Mouse (Mus musculus) brown adipose tissue, adult 24 weeks (tissue): ENCODE measurements around the gene Syt6. TPM values are rescaled to one million over a fixed set of nuclear protein-coding genes. Genes with fewer than 3 reads are reported as not detected.

Source experiments
- H3K27ac ChIP-seq: fragments of 200-500 bp; replicated peaks from 2 replicates; pipeline ENCODE4 v1.5.1; 2012; ENCODE audit warnings: low read depth, mild to moderate bottlenecking, low read length
- H3K4me1 ChIP-seq: fragments of 200-500 bp; 2 replicates; pipeline ENCODE4 v1.6.1; 2012; ENCODE audit warnings: low read length, mixed read lengths; ENCODE audit not compliant: control insufficient read depth, insufficient read depth, insufficient read length
- H3K4me3 ChIP-seq: fragments of 200-500 bp; 2 replicates; pipeline ENCODE4 v1.5.1; 2012; ENCODE audit warnings: low read depth, mild to moderate bottlenecking, low read length, moderate library complexity; ENCODE audit not compliant: insufficient read depth
- polyA plus RNA-seq: library from polyadenylated mRNA; stranded (reverse); fragments of >200 nt; gene quantifications from 2 replicates; pipeline ENCODE4 v1.2.4, GENCODE M21; 2012; ENCODE audit not compliant: missing spikeins, insufficient read depth, insufficient read length

The Syt6 gene
- polyA plus RNA-seq, 1 experiment = not detected

GRCm38 (mm10) chr3:103575893-103576641 lies 1.0 kb downstream of the Syt6 start:
- Histone ChIP-seq H3K27ac (no peak overlapping the region), H3K4me3 (peak overlapping the region; percentile 52), H3K4me1 (peaks cover 4% of the 10 kb centered on the region; the same call in 1 of the 2 replicates)

GRCm38 (mm10) chr3:103587136-103587535 lies 12.1 kb downstream of the Syt6 start:
- Histone ChIP-seq H3K4me3 (no peak overlapping the region), H3K4me1 (no peaks in the 10 kb centered on the region), H3K27ac (no peak overlapping the region)

GRCm38 (mm10) chr3:103587672-103588071 lies 12.6 kb downstream of the Syt6 start:
- H3K4me1 ChIP-seq = no peaks in the 10 kb centered on the region
- H3K27ac ChIP-seq = no peak overlapping the region
- H3K4me3 ChIP-seq = no peak overlapping the region

- Histone ChIP-seq H3K4me1 (peaks cover 4% of the 10 kb centered on the region), H3K27ac (no peak overlapping the region), H3K4me3 (no peak overlapping the region)
Measured at GRCm38 (mm10) chr3:103589636-103590035, 14.6 kb downstream of the Syt6 start.

GRCm38 (mm10) chr3:103592636-103593035 lies 17.6 kb downstream of the Syt6 start:
- Histone ChIP-seq H3K27ac (no peak overlapping the region), H3K4me1 (peaks cover 7% of the 10 kb centered on the region), H3K4me3 (no peak overlapping the region)

GRCm38 (mm10) chr3:103593631-103594030 lies 18.6 kb downstream of the Syt6 start:
- H3K27ac ChIP-seq = no peak overlapping the region
- H3K4me3 ChIP-seq = no peak overlapping the region
- peaks cover 7% of the 10 kb centered on the region for H3K4me1 ChIP-seq

GRCm38 (mm10) chr3:103595271-103595810 lies 20.3 kb downstream of the Syt6 start:
- Histone ChIP-seq H3K4me3 (no peak overlapping the region), H3K27ac (no peak overlapping the region), H3K4me1 (peaks cover 7% of the 10 kb centered on the region)

GRCm38 (mm10) chr3:103597586-103597985 lies 22.6 kb downstream of the Syt6 start:
- Histone ChIP-seq H3K27ac (no peak overlapping the region), H3K4me1 (peaks cover 7% of the 10 kb centered on the region), H3K4me3 (no peak overlapping the region)

GRCm38 (mm10) chr3:103601011-103601410 lies 26.0 kb downstream of the Syt6 start:
- Histone ChIP-seq H3K4me1 (no peaks in the 10 kb centered on the region), H3K27ac (no peak overlapping the region), H3K4me3 (no peak overlapping the region)

GRCm38 (mm10) chr3:103601561-103601960 lies 26.5 kb downstream of the Syt6 start:
- Histone ChIP-seq H3K4me1 (no peaks in the 10 kb centered on the region), H3K4me3 (no peak overlapping the region), H3K27ac (no peak overlapping the region)

GRCm38 (mm10) chr3:103606045-103606597 lies 31.1 kb downstream of the Syt6 start:
- no peak overlapping the region for H3K27ac ChIP-seq

GRCm38 (mm10) chr3:103606660-103607595 lies 31.9 kb downstream of the Syt6 start:
- Histone ChIP-seq H3K27ac (no peak overlapping the region), H3K4me3 (no peak overlapping the region), H3K4me1 (no peaks in the 10 kb centered on the region)

More at GRCm38 (mm10) chr3:103606045-103606597, 31.1 kb downstream of the Syt6 start:
- Histone ChIP-seq H3K4me1 (no peaks in the 10 kb centered on the region), H3K4me3 (no peak overlapping the region)

GRCm38 (mm10) chr3:103610231-103610630 lies 35.2 kb downstream of the Syt6 start:
- H3K4me3 ChIP-seq = no peak overlapping the region
- no peaks in the 10 kb centered on the region for H3K4me1 ChIP-seq
- H3K27ac ChIP-seq = no peak overlapping the region

- Histone ChIP-seq H3K4me3 (no peak overlapping the region), H3K4me1 (no peaks in the 10 kb centered on the region), H3K27ac (no peak overlapping the region)
Measured at GRCm38 (mm10) chr3:103612636-103613355, 37.8 kb downstream of the Syt6 start.
